Mouse (Mus musculus) C2C12 (cell line): ENCODE data around the gene Tmem243. TPM values are rescaled to one million over a fixed set of nuclear protein-coding genes. Genes with fewer than 3 reads are reported as not detected.

Experiments
- H3K27me3 ChIP-seq: one replicate; pipeline ENCODE4 v1.6.1; 2011; ENCODE audit not compliant: control insufficient read depth, insufficient read depth, insufficient read length
- H3K36me3 ChIP-seq: one replicate; pipeline ENCODE4 v1.6.1; 2011; ENCODE audit not compliant: control insufficient read depth, insufficient read depth
- H3K4me3 ChIP-seq: one replicate; pipeline ENCODE4 v1.5.1; 2011; ENCODE audit warnings: mild to moderate bottlenecking, control low read depth; ENCODE audit not compliant: poor library complexity, insufficient read depth, severe bottlenecking
- H3K79me2 ChIP-seq: one replicate; pipeline ENCODE4 v1.6.1; 2011; ENCODE audit not compliant: control insufficient read depth, insufficient read depth
- H3K79me3 ChIP-seq: one replicate; pipeline ENCODE4 v1.6.1; 2011; ENCODE audit warnings: low read depth, control low read depth
- H3ac ChIP-seq: one replicate; pipeline ENCODE3; 2011; ENCODE audit warnings: low read depth; ENCODE audit not compliant: control insufficient read depth, insufficient read length
- CEBPB ChIP-seq: IDR thresholded peaks from one replicate; pipeline ENCODE4 v1.6.1; 2011; ENCODE audit warnings: low read depth, mild to moderate bottlenecking, control low read depth, moderate library complexity
- CTCF ChIP-seq: IDR thresholded peaks from one replicate; pipeline ENCODE4 v1.5.1; 2011; ENCODE audit not compliant: control insufficient read depth, insufficient read depth, insufficient read length
- FOSL1 ChIP-seq: IDR thresholded peaks from one replicate; pipeline ENCODE4 v1.8.0; 2011; ENCODE audit warnings: mild to moderate bottlenecking, low read length; ENCODE audit not compliant: poor library complexity, insufficient read depth, severe bottlenecking
- MAX ChIP-seq: IDR thresholded peaks from one replicate; pipeline ENCODE4 v1.6.1; 2011; ENCODE audit warnings: mild to moderate bottlenecking, control low read depth
- MYOD1 ChIP-seq: IDR thresholded peaks from one replicate; pipeline ENCODE4 v1.6.1; 2011; ENCODE audit warnings: low read depth; ENCODE audit not compliant: control insufficient read depth, insufficient read length
- MYOG ChIP-seq: IDR thresholded peaks from one replicate; pipeline ENCODE4 v1.6.1; 2011; ENCODE audit not compliant: control insufficient read depth, insufficient read length; ENCODE audit errors: extremely low read depth
- USF1 ChIP-seq: IDR thresholded peaks from one replicate; pipeline ENCODE4 v1.6.1; 2011; ENCODE audit warnings: low read depth, mild to moderate bottlenecking, control low read depth, moderate library complexity
- polyA plus RNA-seq: library from polyadenylated mRNA; unstranded; fragments of >200 nt; fragmentation: generic; extraction: Trizol; gene quantifications from one replicate; pipeline ENCODE4 v1.2.1, GENCODE M21; 2012; ENCODE audit warnings: missing spikeins

Tmem243 gene
- polyA plus RNA-seq, 1 experiment = 5.5 TPM

GRCm38 (mm10) chr5:9064217-9064616, 36.3 kb upstream of the Tmem243 start:
- Histone ChIP-seq H3K79me3 (no peaks in the 10 kb centered on the region), H3K36me3 (no peaks in the 10 kb centered on the region), H3K27me3 (no peaks in the 10 kb centered on the region), H3K4me3 (no peak overlapping the region), H3K79me2 (no peaks in the 10 kb centered on the region), H3ac (no peak overlapping the region)
- TF ChIP-seq MAX = no peak
- TF ChIP-seq FOSL1 = no peak
- no peak for TF ChIP-seq MYOG
- TF ChIP-seq CTCF = no peak
- TF ChIP-seq CEBPB = no peak
- TF ChIP-seq MYOD1 = no peak
- no peak for TF ChIP-seq USF1

- Histone ChIP-seq H3K79me2 (no peaks in the 10 kb centered on the region), H3K36me3 (no peaks in the 10 kb centered on the region), H3K79me3 (no peaks in the 10 kb centered on the region), H3ac (no peak overlapping the region), H3K4me3 (no peak overlapping the region), H3K27me3 (no peaks in the 10 kb centered on the region)
- TF ChIP-seq MYOG = no peak
- TF ChIP-seq MAX = peak; percentile 85
- peak; percentile 78 for TF ChIP-seq FOSL1
- peak; percentile 5 for TF ChIP-seq MYOD1
Observed at GRCm38 (mm10) chr5:9068886-9069285, 31.6 kb upstream of the Tmem243 start.

GRCm38 (mm10) chr5:9069599-9070209, 30.8 kb upstream of the Tmem243 start:
- H3K27me3 ChIP-seq = no peaks in the 10 kb centered on the region
- H3K79me3 ChIP-seq = no peaks in the 10 kb centered on the region
- no peaks in the 10 kb centered on the region for H3K36me3 ChIP-seq
- H3ac ChIP-seq = no peak overlapping the region
- no peaks in the 10 kb centered on the region for H3K79me2 ChIP-seq
- H3K4me3 ChIP-seq = no peak overlapping the region
- TF ChIP-seq FOSL1 (no peak), USF1 (peak; percentile 39)

GRCm38 (mm10) chr5:9071360-9071759, 29.1 kb upstream of the Tmem243 start:
- no peak overlapping the region for H3K4me3 ChIP-seq
- TF ChIP-seq MAX (no peak), MYOD1 (no peak), CTCF (no peak), FOSL1 (no peak), MYOG (no peak)
- no peaks in the 10 kb centered on the region for H3K27me3 ChIP-seq
- no peak overlapping the region for H3ac ChIP-seq
- no peaks in the 10 kb centered on the region for H3K79me2 ChIP-seq
- no peaks in the 10 kb centered on the region for H3K36me3 ChIP-seq
- no peaks in the 10 kb centered on the region for H3K79me3 ChIP-seq

GRCm38 (mm10) chr5:9073177-9073854, 27.2 kb upstream of the Tmem243 start:
- Histone ChIP-seq H3K4me3 (no peak overlapping the region), H3K27me3 (no peaks in the 10 kb centered on the region), H3K36me3 (no peaks in the 10 kb centered on the region), H3K79me3 (no peaks in the 10 kb centered on the region), H3ac (no peak overlapping the region), H3K79me2 (no peaks in the 10 kb centered on the region)
- no peak for TF ChIP-seq MYOD1
- TF ChIP-seq MYOG = no peak
- no peak for TF ChIP-seq CEBPB
- no peak for TF ChIP-seq USF1
- no peak for TF ChIP-seq CTCF
- no peak for TF ChIP-seq FOSL1
- no peak for TF ChIP-seq MAX

- TF ChIP-seq MYOG (no peak), FOSL1 (no peak), MYOD1 (no peak), USF1 (no peak), MAX (no peak), CEBPB (no peak), CTCF (no peak)
- Histone ChIP-seq H3K79me3 (no peaks in the 10 kb centered on the region), H3K27me3 (no peaks in the 10 kb centered on the region), H3K36me3 (no peaks in the 10 kb centered on the region), H3K4me3 (no peak overlapping the region), H3K79me2 (no peaks in the 10 kb centered on the region), H3ac (no peak overlapping the region)
Observed at GRCm38 (mm10) chr5:9079773-9080501, 20.5 kb upstream of the Tmem243 start.
